Mouse (Mus musculus): ENCODE measurements at regions not wholly inside any gene's neighbourhood (a gene's known extent, or its start where the extent isn't known, plus 50 kb on each side); places are given as distances from the start of the nearest gene placed in this dataset.

GRCm38 (mm10) chr17:43190016-43190415, 80.1 kb upstream of the Adgrf1 start:
- no peak for TF ChIP-seq EP300 (IDR thresholded peaks at IDR 0.05; ENCODE audit: low read depth)
- no peak for TF ChIP-seq CTCF (IDR thresholded peaks at IDR 0.05; ENCODE audit: low read depth)
